In the genomic region with DNA sequence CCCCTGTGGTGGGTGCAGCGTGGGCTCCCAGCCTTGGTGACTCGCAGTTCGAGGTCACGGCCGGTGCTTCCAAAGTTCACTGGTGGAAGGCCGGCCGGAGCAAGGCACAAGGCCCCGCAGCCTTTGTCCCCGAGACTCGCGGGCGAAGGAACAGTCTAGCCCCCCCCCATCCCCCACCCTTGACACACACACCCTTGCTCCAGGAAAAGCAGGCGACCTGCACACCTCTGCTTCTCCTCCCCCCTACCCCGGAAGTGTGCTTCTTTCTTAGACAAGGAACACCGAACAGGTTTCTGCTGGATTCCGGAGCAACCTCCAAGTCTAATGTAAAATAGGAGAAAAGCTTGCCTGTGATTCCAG, we compare ENCODE assay signal across 8 mouse cellular contexts. TPM values are rescaled to one million over a fixed set of nuclear protein-coding genes. Genes with fewer than 3 reads are reported as not detected.
DNase-seq lines count a peak whose midpoint lies in the region; ATAC-seq and TF ChIP-seq lines count a peak whose summit lies in the region.

No protein-coding gene starts in this region.

- TF ChIP-seq CTCF in lung, postnatal 0 days (IDR thresholded peaks at IDR 0.05): no peak

- TF ChIP-seq EP300 in lung, postnatal 0 days (IDR thresholded peaks at IDR 0.05): no peak

- DNase-seq in kidney, adult 11 months: peak; percentile 78
- DNase-seq in kidney, adult 8-10 months: no peak
- peak; percentile 54 for DNase-seq in embryonic facial prominence, embryonic 10.5 days (ENCODE audit: low spot score)
- peak; percentile 78 for DNase-seq in kidney, adult 18-20 months
- DNase-seq in lung, postnatal 0 days (ENCODE audit: low spot score): peak; percentile 57
- peak; percentile 61 for DNase-seq in thymus, postnatal 4 days
- no peak for DNase-seq in retina, postnatal 1 day

- H3K9me3 ChIP-seq in embryonic facial prominence, embryonic 10.5 days: no peaks in the 10 kb centered on the region
- H3K9me3 ChIP-seq in lung, postnatal 0 days (ENCODE audit: low read length): no peaks in the 10 kb centered on the region

- H3K27me3 ChIP-seq in embryonic facial prominence, embryonic 10.5 days (replicated peaks; ENCODE audit: low read depth, poor library complexity, severe bottlenecking): peaks cover 28% of the 10 kb centered on the region
- H3K27me3 ChIP-seq in lung, postnatal 0 days (replicated peaks; ENCODE audit: insufficient read depth, low read length): peaks cover 8% of the 10 kb centered on the region; the same call in 1 of the 2 replicates

- peak overlapping the region; percentile 89 for H3K4me3 ChIP-seq in embryonic facial prominence, embryonic 10.5 days
- H3K4me3 ChIP-seq in lung, postnatal 0 days (ENCODE audit: low read depth, low read length): peak overlapping the region; percentile 67

- peak overlapping the region; percentile 94 for H3K4me2 ChIP-seq in lung, postnatal 0 days (replicated peaks; ENCODE audit: low read depth, low read length)

- peak overlapping the region; percentile 85 for H3K27ac ChIP-seq in embryonic facial prominence, embryonic 10.5 days (replicated peaks)
- peak overlapping the region; percentile 43; the same call in 1 of the 2 replicates for H3K27ac ChIP-seq in lung, postnatal 0 days (ENCODE audit: low read length)

- no peak overlapping the region for H3K9ac ChIP-seq in lung, postnatal 0 days (replicated peaks; ENCODE audit: low read depth)

- peaks cover 43% of the 10 kb centered on the region for H3K4me1 ChIP-seq in embryonic facial prominence, embryonic 10.5 days
- 0 out of 2 replicates have a peak, but pooled peaks cover 3% of the 10 kb centered on the region for H3K4me1 ChIP-seq in lung, postnatal 0 days (ENCODE audit: insufficient read depth, low read depth, low read length)

- peak; percentile 58 for ATAC-seq in lung, postnatal 0 days
- no peak for ATAC-seq in monocyte, adult 5-6 weeks (replicated peaks; ENCODE audit: insufficient number of reproducible peaks, low FRiP score, low TSS enrichment, poor library complexity, severe bottlenecking)

- H3K36me3 ChIP-seq in embryonic facial prominence, embryonic 10.5 days (replicated peaks): no peaks in the 10 kb centered on the region
- H3K36me3 ChIP-seq in lung, postnatal 0 days (ENCODE audit: insufficient read depth, low read length): no peaks in the 10 kb centered on the region

- 2% methylated on average over 16 of the region's 16 CpGs for WGBS in embryonic facial prominence, embryonic 10.5 days
- 2% methylated on average over 16 of the region's 16 CpGs for WGBS in lung, postnatal 0 days

RNA-seq across cellular contexts. Expression of a gene that starts 0.4 kb away (rescaled TPM):
- polyA plus RNA-seq in embryonic facial prominence, embryonic 10.5 days (2016; fragmentation: Nextera tagmentation; extraction: Ambion mirVana): 14.9 and 17.0 TPM in 2 replicates
- polyA plus RNA-seq in lung, postnatal 0 days (2015; fragmentation: Nextera tagmentation; extraction: Ambion mirVana): 5.7 and 7.0 TPM in 2 replicates
- 0.76 to 1.5 TPM (median 0.96 TPM) in 3 replicates for total RNA-seq in monocyte, adult 5-6 weeks (2017)

RNA-seq across cellular contexts. Expression of a gene that starts 25.4 kb away (rescaled TPM):
- 818 and 844 TPM in 2 replicates for polyA plus RNA-seq in embryonic facial prominence, embryonic 10.5 days (2016; fragmentation: Nextera tagmentation; extraction: Ambion mirVana)
- polyA plus RNA-seq in lung, postnatal 0 days (2015; fragmentation: Nextera tagmentation; extraction: Ambion mirVana): 435 and 500 TPM in 2 replicates
- 1,896 to 2,322 TPM (median 2,106 TPM) in 3 replicates for total RNA-seq in monocyte, adult 5-6 weeks (2017)

Comparison
In these comparisons a context has a peak if more than half of its experiments do, and no peak if none do; other contexts are left out.
1. DNase-seq: peak in kidney, adult 11 months (single experiment), embryonic facial prominence, embryonic 10.5 days (single experiment), kidney, adult 18-20 months (single experiment), lung, postnatal 0 days (single experiment) and thymus, postnatal 4 days (single experiment); none in kidney, adult 8-10 months (0 of 2) and retina, postnatal 1 day (single experiment).